Mouse (Mus musculus) forebrain, embryonic 10.5 days (tissue): Measurements from ENCODE around the gene Rap1gap. TPM values are rescaled to one million over a fixed set of nuclear protein-coding genes. Genes with fewer than 3 reads are reported as not detected.

ENCODE experiments used
- DNase-seq: peaks from one replicate; pipeline ENCODE4 v3.0.0-alpha.2; 2017; ENCODE audit warnings: low spot score; ENCODE audit errors: extremely low spot score
- H3K27ac ChIP-seq: fragments of 300-500 bp; sonication (generic); 2 replicates; pipeline ENCODE4 v1.5.1; 2016; ENCODE audit warnings: mild to moderate bottlenecking
- H3K27me3 ChIP-seq: fragments of 300-500 bp; sonication (generic); 2 replicates; pipeline ENCODE4 v1.6.1; 2016; ENCODE audit warnings: mild to moderate bottlenecking; ENCODE audit not compliant: poor library complexity, severe bottlenecking
- H3K36me3 ChIP-seq: fragments of 300-500 bp; sonication (generic); replicated peaks from 2 replicates; pipeline ENCODE4 v1.6.1; 2016; ENCODE audit warnings: mild to moderate bottlenecking, moderate library complexity
- H3K4me1 ChIP-seq: fragments of 300-500 bp; sonication (generic); 2 replicates; pipeline ENCODE4 v1.6.1; 2016
- H3K4me3 ChIP-seq: fragments of 300-500 bp; sonication (generic); 2 replicates; pipeline ENCODE4 v1.5.1; 2016; ENCODE audit warnings: mild to moderate bottlenecking, moderate library complexity
- H3K9me3 ChIP-seq: fragments of 300-500 bp; sonication (generic); 2 replicates; pipeline ENCODE4 v1.6.1; 2016; ENCODE audit warnings: mild to moderate bottlenecking, moderate library complexity
- WGBS: fragments of 180-500 bp; shearing (Covaris S2); methylation state at CpG from one replicate; pipeline ENCODE4 v1.1.7; 2016; 5-methylcytosine and 5-hydroxymethylcytosine counted together
- polyA plus RNA-seq: library from polyadenylated mRNA; unstranded; fragments of >200 nt; fragmentation: Nextera tagmentation; extraction: Ambion mirVana; gene quantifications from 2 replicates; pipeline ENCODE4 v1.2.1, GENCODE M21; 2016

The Rap1gap gene
- polyA plus RNA-seq, 1 experiment from 2014 or later = 4.0 TPM

DNA sequence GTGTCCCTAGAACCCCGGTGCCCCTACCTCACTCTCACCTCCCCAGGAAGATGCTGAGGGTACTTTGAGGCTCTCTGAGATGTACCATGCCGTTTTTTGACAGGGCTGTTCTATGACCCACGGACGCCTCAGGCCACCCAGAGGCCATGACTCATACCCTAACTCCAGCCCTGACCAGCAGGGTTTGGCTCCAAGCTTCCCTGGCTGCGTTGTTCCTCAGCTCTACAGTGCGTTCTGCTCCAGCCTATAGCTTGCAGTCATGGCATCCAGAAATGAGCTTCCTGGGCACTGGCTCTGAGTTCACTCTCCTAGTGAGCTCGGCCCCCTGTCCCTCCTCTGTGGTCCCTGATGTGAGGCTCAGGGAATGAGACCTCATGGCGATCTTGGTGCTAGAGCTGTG is 66.2 kb downstream of the Rap1gap start:
- no peak for DNase-seq
- H3K27me3 ChIP-seq = peaks cover 64% of the 10 kb centered on the region
- H3K9me3 ChIP-seq = no peaks in the 10 kb centered on the region
- H3K36me3 ChIP-seq = no peaks in the 10 kb centered on the region
- WGBS = 85% methylated on average over 8 of the region's 8 CpGs
- H3K4me3 ChIP-seq = no peak overlapping the region
- no peak overlapping the region for H3K27ac ChIP-seq
- peaks cover 48% of the 10 kb centered on the region for H3K4me1 ChIP-seq

DNA sequence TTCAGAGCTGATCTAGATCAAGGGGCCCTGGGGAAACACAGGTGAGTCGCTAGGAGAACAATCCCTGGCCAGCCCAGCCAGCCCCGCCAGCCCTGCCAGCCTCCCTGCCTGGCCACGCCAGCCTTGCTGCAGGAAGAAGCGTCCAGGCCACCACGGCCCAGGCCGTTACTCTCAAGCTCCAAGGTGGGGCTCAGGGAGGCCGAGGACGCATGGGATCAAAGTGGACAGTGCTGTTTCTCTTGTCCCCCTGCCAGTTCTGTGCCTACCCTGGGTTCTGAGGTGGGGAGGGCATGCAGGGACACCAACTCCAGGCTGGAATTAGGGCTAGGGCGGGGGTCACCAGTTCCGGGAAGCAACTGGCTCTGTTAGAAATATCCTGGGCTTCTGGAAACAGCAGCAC is 67.4 kb downstream of the Rap1gap start:
- DNase-seq = no peak
- H3K9me3 ChIP-seq = no peaks in the 10 kb centered on the region
- 71% methylated on average over 10 of the region's 10 CpGs for WGBS
- peak overlapping the region; percentile 20; the same call in 1 of the 2 replicates for H3K27ac ChIP-seq
- H3K4me3 ChIP-seq = no peak overlapping the region
- H3K4me1 ChIP-seq = peaks cover 55% of the 10 kb centered on the region
- H3K36me3 ChIP-seq = no peaks in the 10 kb centered on the region
- peaks cover 56% of the 10 kb centered on the region for H3K27me3 ChIP-seq

GRCm38 (mm10) chr4:137732361-137732760 is 67.8 kb downstream of the Rap1gap start:
- no peak overlapping the region for H3K4me3 ChIP-seq

DNA sequence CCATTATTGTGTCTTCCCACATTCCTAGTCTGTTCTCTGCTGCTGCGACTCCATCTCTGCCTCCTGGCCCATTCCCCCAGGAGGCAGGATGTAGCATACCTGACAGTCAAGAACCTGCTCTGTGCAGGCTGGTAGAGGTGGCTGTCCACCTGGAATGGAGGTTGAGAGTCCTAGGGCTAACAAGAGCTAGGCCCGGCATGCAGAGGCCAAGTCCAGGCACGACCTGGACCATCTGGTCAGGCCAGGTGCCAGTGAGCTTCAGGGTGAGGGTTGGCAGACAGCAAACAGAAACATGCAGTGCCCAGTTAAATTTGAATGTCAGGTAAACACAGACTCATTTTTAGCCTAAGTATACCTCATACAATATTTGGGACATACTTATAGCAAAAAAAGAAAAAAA is 68.4 kb downstream of the Rap1gap start:
- WGBS = 89% methylated on average over 3 of the region's 3 CpGs
- Histone ChIP-seq H3K27me3 (peaks cover 45% of the 10 kb centered on the region), H3K27ac (no peak overlapping the region), H3K36me3 (no peaks in the 10 kb centered on the region), H3K4me1 (peaks cover 53% of the 10 kb centered on the region), H3K4me3 (no peak overlapping the region), H3K9me3 (no peaks in the 10 kb centered on the region)
- no peak for DNase-seq

More at GRCm38 (mm10) chr4:137732361-137732760, 67.8 kb downstream of the Rap1gap start:
- peaks cover 51% of the 10 kb centered on the region for H3K27me3 ChIP-seq
- H3K27ac ChIP-seq = no peak overlapping the region
- 79% methylated on average over 3 of the region's 3 CpGs for WGBS
- H3K4me1 ChIP-seq = peaks cover 55% of the 10 kb centered on the region
- H3K9me3 ChIP-seq = no peaks in the 10 kb centered on the region
- no peak for DNase-seq
- H3K36me3 ChIP-seq = no peaks in the 10 kb centered on the region

GRCm38 (mm10) chr4:137733459-137733858 is 68.9 kb downstream of the Rap1gap start:
- Histone ChIP-seq H3K9me3 (no peaks in the 10 kb centered on the region), H3K4me1 (peaks cover 48% of the 10 kb centered on the region), H3K27me3 (peaks cover 40% of the 10 kb centered on the region), H3K36me3 (no peaks in the 10 kb centered on the region), H3K27ac (no peak overlapping the region), H3K4me3 (no peak overlapping the region)
- 75% methylated on average over 5 of the region's 5 CpGs for WGBS
- DNase-seq = no peak

DNA sequence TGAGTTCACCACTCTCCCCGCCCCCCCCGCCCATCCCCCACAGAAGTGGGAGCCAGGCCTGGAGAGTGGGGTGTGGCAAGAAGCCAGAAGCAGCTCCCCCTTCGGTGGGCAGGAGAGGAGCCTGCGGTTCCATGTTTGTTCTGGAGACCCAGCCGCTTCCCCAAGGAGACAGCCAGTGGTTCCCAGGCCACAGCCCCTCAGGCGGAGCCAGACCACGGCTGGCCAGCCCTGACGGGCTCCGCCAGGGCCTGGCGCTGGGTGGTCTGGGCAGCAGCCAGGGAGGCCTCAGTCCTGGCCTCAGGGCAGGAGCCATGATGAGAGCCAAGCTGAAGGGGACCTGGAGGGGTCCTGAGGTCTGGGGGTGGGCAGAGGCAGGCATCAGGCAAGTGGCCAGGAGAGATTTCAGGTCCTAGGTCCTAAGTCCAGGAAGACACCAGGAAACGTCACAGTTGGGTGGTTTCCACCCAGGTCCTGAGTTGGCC is 71.7 kb downstream of the Rap1gap start:
- H3K4me1 ChIP-seq = peaks cover 34% of the 10 kb centered on the region
- H3K27ac ChIP-seq = peak overlapping the region; percentile 76
- DNase-seq = no peak
- no peaks in the 10 kb centered on the region for H3K36me3 ChIP-seq
- H3K4me3 ChIP-seq = no peak overlapping the region
- peaks cover 14% of the 10 kb centered on the region for H3K27me3 ChIP-seq
- WGBS = 61% methylated on average over 11 of the region's 11 CpGs
- no peaks in the 10 kb centered on the region for H3K9me3 ChIP-seq

- Histone ChIP-seq H3K36me3 (no peaks in the 10 kb centered on the region), H3K9me3 (no peaks in the 10 kb centered on the region), H3K4me1 (peaks cover 34% of the 10 kb centered on the region), H3K4me3 (no peak overlapping the region), H3K27ac (no peak overlapping the region), H3K27me3 (peaks cover 2% of the 10 kb centered on the region)
- DNase-seq = no peak
- WGBS = 72% methylated on average over 3 of the region's 3 CpGs
Measured at GRCm38 (mm10) chr4:137737760-137738159, 73.2 kb downstream of the Rap1gap start.

DNA sequence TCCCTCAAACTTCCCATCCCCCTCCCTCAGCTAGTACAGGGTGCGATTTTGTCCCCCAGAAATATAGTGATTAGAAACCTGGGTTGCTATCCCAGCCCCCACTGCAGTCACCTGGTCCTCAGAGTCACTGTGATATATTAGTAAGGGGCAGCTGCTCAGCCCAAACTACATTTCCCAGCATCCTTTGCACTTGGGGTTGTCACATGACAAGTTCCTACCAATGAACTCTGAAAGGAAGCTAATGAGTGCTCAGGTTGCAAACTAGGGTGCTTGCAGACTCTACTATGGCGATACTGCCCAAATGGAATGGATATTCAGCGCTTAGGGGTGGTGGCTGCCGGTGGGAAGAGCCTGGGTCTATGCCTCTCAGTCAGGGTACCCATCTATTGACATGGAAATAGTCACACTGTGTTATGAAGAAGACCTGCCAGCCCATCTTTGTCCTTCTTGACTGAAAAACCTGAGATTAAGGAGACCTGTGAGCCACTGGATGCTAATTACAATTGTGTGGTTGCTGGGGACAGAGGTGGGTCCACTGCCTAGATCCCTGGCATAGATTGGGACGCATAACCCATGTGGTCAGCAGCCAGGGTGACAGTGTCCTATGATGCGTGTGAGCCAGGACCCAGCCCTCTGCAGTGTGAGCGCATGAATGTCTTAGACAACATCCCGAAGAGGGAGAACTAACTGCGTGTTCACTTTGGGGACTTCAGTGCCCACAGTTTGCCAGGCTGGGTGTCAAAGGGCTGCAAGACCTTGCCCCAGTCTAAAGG is 74.8 kb downstream of the Rap1gap start:
- Histone ChIP-seq H3K36me3 (no peaks in the 10 kb centered on the region), H3K9me3 (no peaks in the 10 kb centered on the region), H3K27me3 (no peaks in the 10 kb centered on the region), H3K27ac (peak overlapping the region; percentile 51; the same call in 1 of the 2 replicates), H3K4me1 (peaks cover 40% of the 10 kb centered on the region), H3K4me3 (peak overlapping the region; percentile 30)
- WGBS = 52% methylated on average over 9 of the region's 9 CpGs
- peak; percentile 61 for DNase-seq

DNA sequence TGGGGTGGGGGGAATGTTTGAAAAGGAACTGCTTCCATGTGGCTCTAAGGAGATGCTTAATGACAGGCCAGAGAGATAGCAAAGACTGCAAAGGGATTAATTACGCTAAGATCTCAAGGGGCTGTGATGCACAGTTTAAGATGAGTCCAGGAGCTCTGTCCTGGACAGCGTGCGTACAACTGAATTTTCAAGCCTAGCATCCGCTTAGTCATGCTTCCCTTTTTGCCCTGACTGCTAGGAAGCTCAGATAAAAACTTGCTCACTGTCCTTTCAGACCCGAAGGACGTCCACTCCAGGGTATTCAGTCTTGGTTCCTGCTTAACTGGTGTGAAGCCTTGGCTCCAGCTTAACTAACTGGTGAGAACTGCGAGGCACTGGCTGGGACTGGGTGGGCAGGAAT is 75.8 kb downstream of the Rap1gap start:
- Histone ChIP-seq H3K9me3 (no peaks in the 10 kb centered on the region), H3K4me1 (peaks cover 41% of the 10 kb centered on the region), H3K27me3 (no peaks in the 10 kb centered on the region), H3K36me3 (no peaks in the 10 kb centered on the region), H3K4me3 (no peak overlapping the region), H3K27ac (no peak overlapping the region)
- WGBS = 88% methylated on average over 7 of the region's 7 CpGs
- DNase-seq = no peak

GRCm38 (mm10) chr4:137743791-137744190 is 79.3 kb downstream of the Rap1gap start:
- H3K4me3 ChIP-seq = no peak overlapping the region
- DNase-seq = no peak
- H3K9me3 ChIP-seq = no peaks in the 10 kb centered on the region
- H3K36me3 ChIP-seq = peaks cover 7% of the 10 kb centered on the region; the same call in 1 of the 2 replicates
- H3K27me3 ChIP-seq = no peaks in the 10 kb centered on the region
- no peak overlapping the region for H3K27ac ChIP-seq
- 63% methylated on average over 7 of the region's 7 CpGs for WGBS
- H3K4me1 ChIP-seq = peaks cover 20% of the 10 kb centered on the region

- no peaks in the 10 kb centered on the region for H3K27me3 ChIP-seq
- peaks cover 18% of the 10 kb centered on the region for H3K4me1 ChIP-seq
- H3K27ac ChIP-seq = 0 out of 2 replicates have a peak overlapping the region, but pooled peaks have one; percentile 40
- no peaks in the 10 kb centered on the region for H3K9me3 ChIP-seq
- WGBS = 63% methylated on average over 13 of the region's 13 CpGs
- no peak overlapping the region for H3K4me3 ChIP-seq
- DNase-seq = no peak
- H3K36me3 ChIP-seq = peaks cover 7% of the 10 kb centered on the region; the same call in 1 of the 2 replicates
Measured at GRCm38 (mm10) chr4:137744433-137744918, 80.0 kb downstream of the Rap1gap start.

GRCm38 (mm10) chr4:137747091-137747490 is 82.6 kb downstream of the Rap1gap start:
- no peak for DNase-seq
- 88% methylated on average over 9 of the region's 9 CpGs for WGBS
- no peak overlapping the region for H3K27ac ChIP-seq

DNA sequence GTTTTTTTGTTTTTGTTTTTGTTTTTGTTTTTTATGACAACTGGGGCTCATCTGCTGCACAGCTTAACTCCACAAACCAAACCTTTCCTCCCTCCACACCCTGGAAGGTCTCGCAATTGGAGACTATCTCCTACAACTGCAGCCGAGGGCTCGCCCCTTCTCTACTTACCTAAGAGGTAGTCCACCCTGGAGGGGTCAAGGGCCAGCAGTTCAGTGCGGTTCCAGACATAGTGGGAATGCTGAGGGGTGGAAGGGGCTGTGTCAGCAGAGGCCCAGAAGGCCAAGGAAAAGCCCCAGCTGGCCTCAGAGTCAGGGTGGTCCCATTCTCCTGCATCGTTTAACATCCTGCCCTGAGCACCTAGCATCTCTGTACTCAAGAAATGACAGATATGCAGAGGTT is 83.1 kb downstream of the Rap1gap start:
- Histone ChIP-seq H3K4me1 (peaks cover 40% of the 10 kb centered on the region), H3K27me3 (no peaks in the 10 kb centered on the region), H3K9me3 (no peaks in the 10 kb centered on the region), H3K4me3 (no peak overlapping the region), H3K27ac (no peak overlapping the region), H3K36me3 (peaks cover 7% of the 10 kb centered on the region; the same call in 1 of the 2 replicates)
- WGBS = 90% methylated on average over 5 of the region's 5 CpGs
- DNase-seq = no peak

More at GRCm38 (mm10) chr4:137747091-137747490, 82.6 kb downstream of the Rap1gap start:
- Histone ChIP-seq H3K36me3 (peaks cover 7% of the 10 kb centered on the region; the same call in 1 of the 2 replicates), H3K27me3 (no peaks in the 10 kb centered on the region), H3K4me1 (peaks cover 35% of the 10 kb centered on the region), H3K4me3 (no peak overlapping the region), H3K9me3 (no peaks in the 10 kb centered on the region)
